Mouse (Mus musculus) kidney, adult 9 months (tissue): ENCODE data around the gene Vps45.
"Not testable (repeated sequence)": the region's sequence is repeated elsewhere in the genome, so short reads cannot be mapped to it uniquely, and the experiment has no call there.

Experiments used
- DNase-seq: peaks from one replicate; pipeline ENCODE4 v3.0.0; 2022

Gene Vps45

DNA sequence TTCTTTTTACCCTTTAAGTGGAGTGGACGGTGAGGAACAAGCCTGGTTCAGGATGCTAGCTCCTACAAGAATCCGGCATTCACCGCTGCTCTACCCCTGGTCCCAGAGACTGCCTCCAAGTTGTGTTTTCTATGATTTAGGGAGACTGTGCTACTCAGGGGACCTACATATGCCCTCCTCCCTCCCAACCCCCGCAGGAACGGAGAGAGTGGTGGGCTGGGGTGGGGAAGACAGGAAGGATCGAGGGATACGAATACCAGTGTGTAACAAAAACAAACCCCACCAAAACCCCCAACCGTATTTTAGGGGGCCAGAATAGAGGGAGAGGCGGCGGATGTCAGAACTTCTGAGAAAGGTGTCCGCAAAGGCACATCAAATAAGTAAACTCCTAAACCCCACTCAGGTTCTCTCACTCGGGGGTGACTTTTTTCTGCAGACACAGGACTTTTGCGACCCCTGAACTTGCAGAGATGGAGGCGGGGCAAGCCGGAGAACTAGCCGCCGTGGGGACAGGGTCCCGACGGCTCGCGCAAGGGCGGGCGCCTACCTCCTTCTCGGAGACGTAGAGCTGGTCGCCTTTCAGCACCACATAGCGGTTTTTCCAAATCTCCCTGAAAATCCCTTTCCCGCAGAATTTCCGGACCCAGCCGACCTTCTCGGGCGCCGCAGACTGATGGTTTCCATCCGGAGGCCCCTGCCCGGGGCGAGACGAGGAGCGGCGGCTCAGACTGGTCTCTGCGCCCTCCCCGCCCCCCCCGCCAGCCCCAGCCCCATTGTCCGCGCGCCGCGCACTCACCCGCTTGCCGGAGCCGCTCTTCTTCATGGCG lies 63.1 kb downstream of the Vps45 start:
- peak; percentile 24 for DNase-seq

DNA sequence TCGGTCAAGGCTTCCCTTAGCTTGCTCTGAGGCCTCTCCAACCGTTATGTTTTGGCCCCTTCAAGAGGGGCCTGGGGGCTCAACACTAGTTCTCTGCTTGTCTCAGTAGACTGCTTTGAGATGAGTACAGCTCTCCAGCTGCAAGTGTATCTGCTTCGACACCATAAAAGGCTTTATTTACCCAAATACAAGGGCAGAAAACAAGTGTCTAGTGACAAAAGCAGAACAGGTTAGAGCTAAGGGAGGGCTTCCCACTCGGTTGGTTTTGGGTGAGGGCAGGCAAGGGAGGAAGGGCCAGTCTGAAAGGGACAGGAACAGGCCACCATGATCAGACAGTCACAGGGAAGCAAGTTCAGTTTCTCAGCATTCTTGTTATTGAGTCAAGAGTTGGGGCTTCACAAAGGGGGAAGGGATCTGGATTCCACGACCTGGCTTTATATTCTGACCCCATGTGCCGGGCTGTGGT lies 63.9 kb downstream of the Vps45 start:
- peak; percentile 32 for DNase-seq

DNA sequence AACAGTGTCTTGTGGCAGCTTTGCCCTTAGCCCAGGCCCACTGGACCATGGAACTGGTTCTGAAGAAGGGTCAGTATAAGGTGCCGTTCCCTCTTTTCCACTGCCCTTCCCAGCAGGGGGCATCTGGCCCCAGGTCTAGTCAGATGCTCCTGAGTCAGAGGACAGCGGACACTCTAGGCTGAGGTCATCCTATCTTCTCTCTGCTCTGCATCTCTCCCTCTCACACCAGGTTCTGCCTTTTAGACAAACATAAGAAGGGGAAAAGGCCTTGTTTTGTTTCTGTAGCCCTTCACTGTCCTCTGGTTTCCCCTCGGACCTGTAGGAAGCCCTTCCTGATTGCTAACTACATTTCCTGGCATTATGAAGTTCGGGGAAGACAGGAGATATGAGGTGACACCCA lies 64.4 kb downstream of the Vps45 start:
- DNase-seq = peak; percentile 75

DNA sequence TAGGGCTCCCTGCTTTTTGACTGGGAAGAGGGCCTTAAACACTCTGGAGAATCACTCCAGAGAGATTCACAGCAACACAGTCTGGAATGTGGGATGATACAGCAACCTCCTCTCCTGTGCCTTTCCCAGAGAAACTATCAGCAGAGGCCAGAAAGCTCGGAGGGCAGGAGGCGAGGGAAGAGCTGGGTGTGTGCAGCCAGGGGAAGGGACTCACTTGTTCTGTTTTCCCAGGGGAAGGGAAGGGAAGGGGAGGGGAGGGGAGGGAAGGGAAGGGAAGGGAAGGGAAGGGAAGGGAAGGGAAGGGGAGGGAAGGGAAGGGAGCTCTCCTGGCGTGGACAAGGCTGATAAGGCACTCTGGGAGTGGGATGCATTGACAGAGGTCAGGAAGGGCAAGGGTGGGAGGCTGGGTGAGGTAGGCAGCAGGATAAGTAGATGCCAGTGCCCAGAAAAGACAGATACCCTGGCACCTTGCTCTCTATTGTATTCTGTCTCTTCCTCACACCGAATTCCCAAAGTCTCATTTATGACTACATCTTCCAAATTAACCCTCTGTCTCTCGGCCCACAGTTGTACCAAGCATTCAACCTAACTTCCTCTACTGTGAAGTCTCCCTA lies 65.2 kb downstream of the Vps45 start:
- DNase-seq = peak; percentile 14

DNA sequence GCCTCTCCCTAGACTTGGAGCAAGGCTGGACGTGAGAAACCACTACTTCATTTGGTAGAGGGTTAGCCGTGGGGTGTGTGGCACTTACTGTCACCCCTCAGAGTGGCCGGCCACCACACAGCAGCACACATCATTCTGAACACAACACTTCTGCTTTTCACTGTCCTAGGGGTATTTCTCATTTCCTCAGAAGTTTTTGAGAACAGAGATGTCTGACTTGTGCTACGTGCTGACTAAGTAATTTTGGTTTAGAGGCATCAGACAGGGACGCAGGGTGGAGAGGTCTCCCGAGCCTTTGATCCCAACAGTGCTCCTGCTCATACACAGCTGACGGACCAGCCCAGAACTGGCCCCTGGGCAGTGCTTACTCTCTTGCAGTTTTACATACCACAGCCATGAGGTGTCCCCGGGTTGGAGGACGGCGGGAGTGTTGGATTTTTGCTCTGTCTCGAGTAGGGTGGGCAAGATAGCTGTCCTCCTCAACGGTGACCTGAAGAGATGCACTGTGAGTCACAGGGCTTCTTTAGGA lies 67.8 kb downstream of the Vps45 start:
- peak; percentile 16 for DNase-seq

DNA sequence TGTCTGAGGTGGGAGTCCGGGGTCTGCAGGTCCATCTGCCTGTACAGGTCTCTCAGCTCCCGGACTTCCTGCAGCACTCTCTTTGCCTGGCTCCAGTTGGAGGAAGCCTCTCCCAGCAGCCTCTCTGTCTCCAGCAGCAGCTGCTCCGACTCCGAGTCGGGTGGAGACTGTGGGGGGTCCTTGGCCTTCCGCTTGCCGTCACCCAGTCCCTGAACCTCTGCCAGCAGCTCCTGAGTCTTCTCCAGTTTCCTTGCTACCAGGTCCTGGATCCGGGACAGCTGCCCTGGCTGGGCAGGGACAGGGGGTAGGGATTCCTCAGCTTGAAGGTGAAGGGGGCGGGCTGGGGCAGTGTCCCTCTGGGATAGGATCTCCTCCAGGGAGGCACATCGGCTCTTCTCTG lies 69.3 kb downstream of the Vps45 start:
- DNase-seq = peak; percentile 53

DNA sequence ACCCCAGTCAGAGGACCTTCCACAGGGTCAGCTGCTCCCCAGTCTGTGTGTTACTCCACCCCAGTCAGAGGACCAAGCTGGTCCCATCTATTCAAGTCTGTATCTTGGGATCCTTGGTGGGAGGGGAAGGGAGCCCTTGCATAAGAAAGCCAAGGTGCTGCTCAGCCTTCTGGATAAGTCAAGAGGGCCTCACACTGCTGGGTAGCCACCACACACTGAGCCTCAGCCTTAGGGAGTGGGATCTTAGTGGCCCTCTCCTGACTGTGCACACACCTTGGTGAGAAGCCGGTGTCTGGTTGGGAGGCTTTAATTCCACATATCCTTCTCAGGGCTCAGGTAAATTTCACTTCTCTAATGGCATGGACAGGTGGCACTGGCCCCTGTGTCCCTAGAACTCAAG lies 70.1 kb downstream of the Vps45 start:
- DNase-seq = no peak

DNA sequence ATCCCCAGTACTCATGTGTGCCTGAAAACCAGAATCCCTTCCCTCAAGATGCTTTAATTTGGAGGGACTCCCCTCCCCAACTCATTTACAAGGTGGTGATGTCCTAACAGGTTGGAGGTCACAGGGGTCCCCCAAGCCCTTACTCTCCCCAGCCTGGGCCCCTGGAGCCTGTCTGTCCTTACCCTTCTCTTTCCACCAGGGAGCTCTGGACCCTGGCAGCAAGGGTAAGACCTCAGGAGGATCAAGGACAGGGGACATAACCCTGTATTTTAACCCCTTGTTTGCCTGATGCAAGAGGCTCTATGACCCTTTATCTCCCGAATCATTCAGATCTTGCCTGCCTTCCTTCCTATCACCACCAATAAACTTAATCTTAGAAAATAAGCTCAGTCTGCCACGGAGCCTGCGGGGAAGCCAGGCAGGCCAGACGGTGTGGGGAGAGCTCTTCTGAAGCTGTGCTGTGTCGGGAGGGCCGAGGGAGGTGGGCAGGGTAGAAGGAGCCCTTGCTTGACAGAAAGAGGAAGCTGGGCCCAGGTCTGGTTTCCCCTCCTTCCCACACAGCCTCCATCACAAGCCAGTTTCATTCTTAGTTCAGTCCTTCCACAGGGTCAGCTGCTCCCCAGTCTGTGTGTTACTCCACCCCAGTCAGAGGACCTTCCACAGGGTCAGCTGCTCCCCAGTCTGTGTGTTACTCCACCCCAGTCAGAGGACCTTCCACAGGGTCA lies 70.7 kb downstream of the Vps45 start:
- peak; percentile 24 for DNase-seq

DNA sequence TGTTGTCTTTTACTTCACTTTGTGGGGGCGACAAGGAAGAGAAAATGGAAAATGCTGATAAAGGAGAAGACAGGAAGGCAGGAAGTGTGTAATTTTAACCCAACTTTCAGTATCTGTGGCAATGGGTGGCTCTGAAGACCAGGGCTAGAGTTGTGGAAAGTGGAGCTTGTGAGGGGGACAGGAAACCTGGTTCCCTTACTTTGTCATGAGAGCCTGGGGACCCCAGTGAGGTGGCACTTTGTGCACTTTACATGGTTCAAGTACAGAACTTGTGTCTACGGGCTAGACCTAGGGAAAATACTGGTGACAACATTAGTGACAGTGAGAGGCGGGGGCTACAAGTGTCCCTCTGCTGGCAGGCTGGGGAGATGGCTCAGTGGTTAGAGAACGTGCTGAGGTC lies 71.3 kb downstream of the Vps45 start:
- DNase-seq = no peak

DNA sequence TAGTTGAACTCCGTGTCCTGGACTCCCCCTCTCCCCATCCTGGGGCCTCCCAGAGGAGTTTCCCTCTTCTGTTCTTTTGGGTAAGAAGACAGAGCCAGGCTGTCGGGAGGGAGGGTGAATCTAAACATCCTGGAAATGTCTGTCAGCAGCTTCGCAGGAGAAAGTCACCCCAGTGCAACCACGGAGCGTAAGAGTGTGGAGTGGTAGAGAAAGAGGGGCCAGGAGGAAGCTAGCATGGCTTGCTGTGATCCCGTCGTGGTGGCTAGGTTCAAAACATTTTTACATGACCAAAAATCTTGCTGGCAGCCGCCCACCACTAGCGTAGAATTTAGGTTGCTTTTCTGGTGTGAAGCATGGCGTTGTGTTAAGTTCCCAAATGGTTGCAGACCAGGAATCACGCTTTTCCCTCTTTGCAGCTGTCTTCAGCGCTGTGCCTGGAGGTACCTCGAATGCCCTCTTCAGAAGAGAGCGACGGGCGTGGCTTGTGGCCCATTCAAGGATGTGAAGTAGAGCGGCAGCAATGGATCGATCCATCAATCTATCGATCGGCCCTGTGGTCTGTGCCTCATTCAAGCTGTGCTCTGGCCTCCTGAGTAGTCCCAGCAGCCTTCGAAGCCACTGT lies 72.2 kb downstream of the Vps45 start:
- DNase-seq = peak; percentile 25

DNA sequence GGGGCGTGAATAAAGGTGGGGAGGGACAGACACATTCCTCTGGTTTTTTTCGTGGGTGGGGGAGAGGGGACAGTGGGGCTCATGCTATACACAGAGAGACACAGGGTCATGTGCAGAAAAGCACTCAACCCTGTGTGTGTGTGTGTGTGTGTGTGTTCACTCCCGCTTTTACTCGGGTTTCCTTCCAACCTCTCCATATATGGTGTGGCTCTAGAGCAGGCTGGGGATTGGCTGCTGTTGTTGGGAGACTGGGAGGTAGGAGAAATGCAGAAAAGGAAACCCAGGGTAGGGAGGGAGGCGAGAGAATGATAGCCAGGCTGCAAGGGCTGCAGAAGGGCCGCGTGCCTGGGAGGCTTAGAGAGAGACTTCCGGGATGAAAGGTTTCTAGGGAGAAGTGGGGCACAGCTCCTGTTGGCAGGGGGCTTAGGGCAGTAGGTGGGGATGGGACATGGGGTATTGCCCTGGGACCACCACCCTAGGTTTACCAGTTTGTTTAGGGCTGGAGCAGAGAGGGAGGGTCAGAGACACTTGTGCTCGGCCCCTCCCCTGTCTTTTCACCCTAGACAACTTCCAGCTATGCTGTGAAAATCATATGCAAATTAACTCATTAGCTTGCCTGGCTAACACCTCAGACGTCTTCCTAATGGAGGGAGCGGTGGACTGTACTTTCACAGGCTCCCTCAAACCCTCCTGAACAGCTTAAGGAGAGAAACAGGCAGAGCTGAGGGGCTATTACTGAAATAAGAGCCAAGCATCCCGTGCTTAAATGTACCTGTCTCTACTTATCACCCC lies 72.9 kb downstream of the Vps45 start:
- peak; percentile 58 for DNase-seq

DNA sequence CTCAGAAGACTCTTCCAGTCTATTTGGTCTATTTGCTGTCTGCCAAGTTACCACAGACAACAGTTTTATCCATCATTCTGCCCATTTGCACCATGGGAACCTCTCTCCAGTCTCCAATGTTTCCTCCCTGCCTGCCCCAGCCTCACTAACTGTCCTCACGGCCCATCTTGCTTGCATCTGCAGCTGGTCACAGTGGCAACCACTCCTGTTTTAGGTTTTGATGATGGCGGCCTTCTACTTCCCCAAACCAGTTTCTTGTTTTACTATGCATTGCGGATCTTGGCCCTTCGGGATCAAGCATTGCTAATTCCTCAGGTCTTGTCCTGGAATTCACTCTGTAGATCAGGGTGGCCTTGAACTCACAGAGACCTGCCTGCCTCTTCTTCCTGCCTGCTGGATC lies 76.1 kb downstream of the Vps45 start:
- no peak for DNase-seq

DNA sequence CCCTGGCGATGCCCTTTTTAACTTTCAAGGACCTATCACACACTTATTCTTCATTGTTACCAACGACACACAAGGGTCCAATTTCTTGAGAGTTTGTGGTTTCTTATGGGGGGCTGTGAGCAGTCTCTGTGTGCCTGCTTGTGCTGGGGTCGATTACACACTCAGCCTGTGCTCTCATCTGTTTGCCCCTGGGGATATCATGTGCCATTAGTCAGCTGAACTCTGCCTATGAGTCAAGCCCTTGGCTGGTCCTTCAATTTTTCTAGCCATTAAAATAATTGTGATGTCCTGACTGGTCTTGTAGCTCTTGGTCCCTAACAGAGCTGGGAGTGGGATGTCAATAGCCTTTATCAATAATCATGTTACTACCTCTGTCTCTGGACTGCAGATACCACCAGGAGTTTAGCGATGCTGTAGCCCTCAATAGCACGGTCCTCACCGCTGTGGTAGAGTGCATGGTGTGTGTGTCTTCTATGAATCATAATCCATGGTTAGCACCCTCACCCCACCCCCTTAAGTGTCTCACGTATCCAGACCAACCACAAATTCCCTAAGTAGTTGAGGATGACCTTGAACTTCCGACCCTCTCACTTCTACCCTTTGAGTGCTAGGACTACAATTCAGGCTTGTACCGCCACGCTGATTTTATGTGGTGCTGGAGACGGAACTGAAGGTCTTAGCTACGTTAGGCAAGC lies 77.8 kb downstream of the Vps45 start:
- DNase-seq = no peak

DNA sequence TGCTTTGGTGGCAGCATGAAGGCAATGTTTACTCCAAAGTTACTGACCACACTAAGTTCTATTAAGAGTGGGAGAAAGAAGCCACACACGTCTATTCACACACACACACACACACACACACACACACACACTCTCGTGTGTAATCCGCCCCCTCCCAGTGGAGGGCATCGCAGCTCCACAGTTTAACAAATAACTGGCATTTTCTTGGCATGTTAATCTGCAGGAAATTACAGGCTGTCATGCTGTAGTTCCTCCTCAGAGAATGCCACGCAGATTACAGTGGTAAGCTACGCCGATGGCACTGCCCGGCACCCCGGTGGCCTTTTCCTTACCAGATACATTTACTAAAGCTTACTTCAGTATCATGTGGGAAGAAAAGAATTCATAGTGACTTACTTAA lies 80.0 kb downstream of the Vps45 start:
- no peak for DNase-seq

DNA sequence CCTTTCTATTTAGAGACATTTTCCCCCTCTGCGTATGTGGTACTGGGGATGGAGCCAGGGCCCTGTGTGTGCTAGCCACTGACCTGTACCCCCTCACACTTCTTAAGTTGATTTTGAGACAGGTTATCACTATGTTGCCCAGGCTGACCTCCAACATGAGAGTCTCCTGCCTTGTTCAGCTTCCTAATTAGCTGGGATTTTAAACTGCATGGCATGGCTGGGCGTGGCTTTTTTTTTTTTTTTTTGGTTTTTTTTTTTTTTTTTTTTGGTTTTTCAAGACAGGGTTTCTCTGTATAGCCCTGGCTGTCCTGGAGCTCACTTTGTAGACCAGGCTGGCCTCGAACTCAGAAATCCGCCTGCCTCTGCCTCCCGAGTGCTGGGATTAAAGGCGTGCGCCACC lies 80.7 kb downstream of the Vps45 start:
- DNase-seq = not testable (repeated sequence)

DNA sequence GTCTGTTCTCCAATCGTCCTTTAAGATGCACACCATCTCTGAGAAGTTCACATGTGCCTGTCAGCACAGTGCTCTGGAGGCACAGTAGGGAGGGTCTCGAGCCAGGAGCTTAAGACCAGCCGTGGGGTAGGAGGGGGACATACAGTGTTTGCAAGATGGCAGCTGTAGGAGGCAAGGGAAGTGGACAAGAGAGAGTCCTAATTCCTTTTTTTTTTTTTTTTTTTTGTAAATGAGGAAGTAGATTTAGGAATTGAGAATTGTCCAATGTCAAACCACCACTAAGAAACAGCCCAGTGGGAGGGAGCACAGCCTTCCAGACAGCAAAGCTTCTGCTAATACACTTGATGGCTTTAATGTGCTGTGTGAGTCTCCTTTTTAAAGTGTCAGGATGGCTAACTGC lies 81.2 kb downstream of the Vps45 start:
- no peak for DNase-seq

DNA sequence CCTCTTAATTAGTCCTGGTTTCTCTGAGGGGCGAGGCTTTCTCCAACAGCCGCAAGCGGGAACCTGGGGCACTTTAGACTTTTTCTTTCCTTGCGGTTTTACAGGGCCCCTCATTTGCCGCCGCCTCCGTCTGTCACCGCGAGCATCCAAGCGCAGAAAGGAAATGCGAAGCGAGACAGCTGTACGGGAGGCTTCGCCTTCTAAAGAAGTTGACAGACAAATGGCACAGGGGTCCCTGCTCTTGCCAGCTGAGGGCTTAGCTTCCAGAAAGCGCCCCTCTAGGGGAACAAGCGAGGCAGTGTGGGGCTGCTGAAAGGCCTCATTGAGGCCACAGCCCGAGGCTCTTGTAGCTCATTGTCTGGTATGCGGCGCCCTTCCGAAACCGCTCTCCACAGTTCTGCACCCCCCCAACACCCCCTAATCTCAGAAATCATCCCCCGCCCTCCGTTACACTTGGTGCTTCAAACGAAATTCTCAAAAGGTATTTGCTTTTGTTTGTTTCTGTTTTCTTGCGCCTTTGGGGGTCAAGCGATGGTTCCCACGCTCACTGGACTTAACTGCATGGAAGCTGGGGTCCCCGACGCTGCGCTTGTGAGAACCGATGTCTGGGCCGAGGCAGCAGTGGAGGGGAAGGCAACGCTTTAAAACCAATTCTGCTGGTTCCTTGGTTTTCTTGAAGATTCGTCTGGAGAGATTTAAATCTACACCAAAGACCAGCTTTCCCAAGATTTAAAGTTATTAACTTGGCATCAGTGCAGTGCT lies 85.2 kb downstream of the Vps45 start:
- DNase-seq = no peak

DNA sequence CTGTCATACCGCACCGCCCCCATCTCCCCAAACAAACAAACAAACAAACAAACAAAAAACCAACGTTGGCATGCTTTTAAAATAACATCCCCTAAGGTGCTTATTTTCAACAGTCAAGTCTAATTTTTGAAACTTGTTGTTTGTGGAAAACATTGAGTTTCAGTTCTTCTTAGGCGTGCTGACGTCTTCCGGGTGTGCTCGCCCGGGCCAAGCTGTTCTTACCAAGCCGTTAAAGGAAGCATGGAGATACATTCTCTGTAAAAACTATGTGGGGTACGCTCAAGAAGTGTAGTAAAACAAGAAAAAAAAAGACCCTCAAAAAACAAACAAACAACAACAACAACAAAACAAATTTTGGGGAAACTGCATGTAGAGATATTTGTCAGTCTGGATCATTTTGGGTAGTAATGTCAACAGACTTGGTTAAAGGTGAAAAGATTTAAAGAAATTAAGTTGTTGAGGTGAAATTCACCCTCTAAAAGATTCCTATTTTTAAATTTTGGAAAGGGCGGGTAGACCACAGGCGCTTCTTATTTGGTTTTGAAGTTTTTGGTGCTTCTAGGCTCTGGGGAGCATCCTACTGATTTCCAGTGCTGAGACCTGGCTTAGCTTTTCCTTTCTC lies 85.9 kb downstream of the Vps45 start:
- no peak for DNase-seq

DNA sequence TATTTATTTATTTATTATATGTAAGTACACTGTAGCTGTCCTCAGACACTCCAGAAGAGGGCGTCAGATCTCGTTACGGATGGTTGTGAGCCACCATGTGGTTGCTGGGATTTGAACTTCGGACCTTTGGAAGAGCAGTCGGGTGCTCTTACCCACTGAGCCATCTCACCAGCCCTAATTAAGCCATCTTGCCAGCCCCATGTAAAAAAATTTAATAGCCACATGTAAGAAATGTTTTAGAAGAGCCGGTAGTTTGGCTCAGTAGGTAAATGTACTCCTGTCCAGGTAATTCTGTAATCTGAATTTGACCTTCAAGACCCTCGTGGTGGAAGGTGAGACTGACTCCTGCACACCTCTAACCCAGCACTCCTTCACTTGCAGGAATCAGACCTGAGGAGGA lies 87.6 kb downstream of the Vps45 start:
- not testable (repeated sequence) for DNase-seq

DNA sequence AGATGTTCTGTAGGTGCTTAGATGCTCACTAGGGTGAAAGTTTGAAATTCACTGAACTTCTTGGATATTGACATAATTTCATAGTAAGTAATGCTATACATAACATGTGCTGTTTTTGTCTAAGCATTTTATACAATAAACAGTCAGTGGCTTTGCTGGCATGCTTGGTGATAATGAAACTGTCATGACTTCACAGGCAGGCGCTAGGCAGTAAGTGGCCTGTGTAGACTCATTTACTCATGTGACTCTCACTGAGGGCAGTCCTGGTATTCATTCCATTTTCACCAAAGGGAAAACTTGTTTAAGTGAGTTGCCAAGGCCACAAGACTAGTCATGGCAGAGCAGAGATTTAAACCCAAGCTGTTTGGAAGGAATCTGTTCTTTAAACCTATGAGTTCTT lies 89.0 kb downstream of the Vps45 start:
- DNase-seq = no peak
